Mouse (Mus musculus) kidney, adult 2 months (tissue): ENCODE measurements around the gene Sart1.

Experiments used
- CTCF ChIP-seq: fragments of 200-500 bp; conservative IDR thresholded peaks from 2 replicates; pipeline ENCODE4 v1.5.1; 2011; ENCODE audit warnings: low read depth, mild to moderate bottlenecking, control low read depth, low read length, moderate library complexity, mixed read lengths; ENCODE audit not compliant: insufficient read depth, insufficient read length
- POLR2A ChIP-seq: fragments of 200-500 bp; IDR thresholded peaks from one replicate; pipeline ENCODE4 v1.6.1; 2011; ENCODE audit warnings: low read depth, low read length, control low read depth

GRCm38 (mm10) chr19:5367455-5367854, 21.0 kb downstream of the Sart1 start:
- TF ChIP-seq CTCF (peak; percentile 33), POLR2A (no peak)
